Mouse (Mus musculus) forebrain, embryonic 11.5 days (tissue): ENCODE results near the gene Emc7. TPM values are rescaled to one million over a fixed set of nuclear protein-coding genes. Genes with fewer than 3 reads are reported as not detected.

ENCODE experiments used
- ATAC-seq: fragments of 200-750 bp; cut with Nextera tagmentation; replicated peaks from 2 replicates; pipeline ENCODE4 v1.8.0; 2017; ENCODE audit warnings: moderate TSS enrichment; ENCODE audit not compliant: low FRiP score
- DNase-seq: peaks from one replicate; pipeline ENCODE4 v3.0.0-alpha.2; 2017; ENCODE audit warnings: low spot score
- H3K27ac ChIP-seq: fragments of 300-500 bp; sonication (generic); 2 replicates; pipeline ENCODE4 v1.5.1; 2014; ENCODE audit warnings: low read depth, low read length
- H3K27me3 ChIP-seq: fragments of 300-500 bp; sonication (generic); 2 replicates; pipeline ENCODE4 v1.6.1; 2014; ENCODE audit warnings: mild to moderate bottlenecking, low read length, mixed read lengths; ENCODE audit not compliant: control insufficient read depth, insufficient read depth
- H3K36me3 ChIP-seq: fragments of 300-500 bp; sonication (generic); 2 replicates; pipeline ENCODE4 v1.6.1; 2014; ENCODE audit warnings: mild to moderate bottlenecking, low read length, moderate library complexity, mixed read lengths; ENCODE audit not compliant: control insufficient read depth, insufficient read depth
- H3K4me1 ChIP-seq: fragments of 300-500 bp; sonication (generic); replicated peaks from 2 replicates; pipeline ENCODE4 v1.6.1; 2014; ENCODE audit warnings: low read length, mixed read lengths; ENCODE audit not compliant: control insufficient read depth, insufficient read depth
- H3K4me2 ChIP-seq: fragments of 300-500 bp; sonication (generic); 2 replicates; pipeline ENCODE4 v1.6.1; 2014; ENCODE audit warnings: low read depth, mild to moderate bottlenecking, low read length, moderate library complexity, mixed read lengths; ENCODE audit not compliant: severe bottlenecking
- H3K4me3 ChIP-seq: fragments of 300-500 bp; sonication (generic); 2 replicates; pipeline ENCODE4 v1.5.1; 2014; ENCODE audit warnings: low read depth, low read length
- H3K9ac ChIP-seq: fragments of 300-500 bp; sonication (generic); 2 replicates; pipeline ENCODE4 v1.6.1; 2014; ENCODE audit warnings: low read length
- H3K9me3 ChIP-seq: fragments of 300-500 bp; sonication (generic); 2 replicates; pipeline ENCODE4 v1.6.1; 2016; ENCODE audit warnings: low read length, mixed read lengths; ENCODE audit not compliant: control insufficient read depth
- WGBS: fragments of 180-500 bp; shearing (Covaris S2); extraction: QIAGEN DNeasy Blood & Tissue Kit; methylation state at CpG from one replicate; pipeline ENCODE4 v1.1.7; 2014; 5-methylcytosine and 5-hydroxymethylcytosine counted together
- polyA plus RNA-seq: library from polyadenylated mRNA; unstranded; fragments of >200 nt; fragmentation: Nextera tagmentation; extraction: Ambion mirVana; gene quantifications from 2 replicates; pipeline ENCODE4 v1.2.1, GENCODE M21; 2014

Gene Emc7
- polyA plus RNA-seq, 1 experiment from 2014 or later = 11.6 TPM

- no peak overlapping the region for H3K27ac ChIP-seq
- H3K4me1 ChIP-seq = no peaks in the 10 kb centered on the region
- H3K9ac ChIP-seq = no peak overlapping the region
- ATAC-seq = no peak
- H3K36me3 ChIP-seq = no peaks in the 10 kb centered on the region; the same call in 1 of the 2 replicates
- no peaks in the 10 kb centered on the region for H3K9me3 ChIP-seq
- H3K27me3 ChIP-seq = no peaks in the 10 kb centered on the region
- H3K4me3 ChIP-seq = no peak overlapping the region
- DNase-seq = no peak
- WGBS = 95% methylated on average over 3 of the region's 3 CpGs
- H3K4me2 ChIP-seq = no peak overlapping the region
Measured at GRCm38 (mm10) chr2:112460557-112460956, 5.8 kb downstream of the Emc7 start.

- H3K27me3 ChIP-seq = no peaks in the 10 kb centered on the region
- no peak overlapping the region for H3K4me3 ChIP-seq
- ATAC-seq (no peak), DNase-seq (no peak)
- no peak overlapping the region for H3K27ac ChIP-seq
- no peak overlapping the region for H3K9ac ChIP-seq
- H3K9me3 ChIP-seq = no peaks in the 10 kb centered on the region
- no peak overlapping the region for H3K4me2 ChIP-seq
- no peaks in the 10 kb centered on the region for H3K4me1 ChIP-seq
- no peaks in the 10 kb centered on the region; the same call in 1 of the 2 replicates for H3K36me3 ChIP-seq
Measured at GRCm38 (mm10) chr2:112469542-112469941, 14.7 kb downstream of the Emc7 start.

GRCm38 (mm10) chr2:112470961-112471381, 16.2 kb downstream of the Emc7 start:
- Histone ChIP-seq H3K36me3 (no peaks in the 10 kb centered on the region; the same call in 1 of the 2 replicates), H3K4me3 (no peak overlapping the region), H3K9me3 (no peaks in the 10 kb centered on the region), H3K27me3 (no peaks in the 10 kb centered on the region), H3K4me2 (no peak overlapping the region), H3K9ac (no peak overlapping the region), H3K4me1 (no peaks in the 10 kb centered on the region), H3K27ac (no peak overlapping the region)
- DNase-seq (no peak), ATAC-seq (no peak)
- WGBS = 43% methylated on average over 5 of the region's 5 CpGs

- Histone ChIP-seq H3K27me3 (no peaks in the 10 kb centered on the region), H3K27ac (no peak overlapping the region), H3K4me2 (no peak overlapping the region), H3K9ac (no peak overlapping the region), H3K4me3 (no peak overlapping the region), H3K4me1 (no peaks in the 10 kb centered on the region), H3K36me3 (no peaks in the 10 kb centered on the region; the same call in 1 of the 2 replicates), H3K9me3 (no peaks in the 10 kb centered on the region)
- ATAC-seq = no peak
- DNase-seq = no peak
- WGBS = 90% methylated on average over 2 of the region's 2 CpGs
Measured at GRCm38 (mm10) chr2:112472076-112472475, 17.3 kb downstream of the Emc7 start.

- no peak for DNase-seq
- Histone ChIP-seq H3K36me3 (no peaks in the 10 kb centered on the region), H3K9ac (no peak overlapping the region), H3K4me2 (no peak overlapping the region), H3K4me1 (no peaks in the 10 kb centered on the region), H3K4me3 (no peak overlapping the region), H3K27me3 (no peaks in the 10 kb centered on the region), H3K9me3 (no peaks in the 10 kb centered on the region), H3K27ac (no peak overlapping the region)
- ATAC-seq = no peak
- WGBS = 84% methylated on average over 5 of the region's 5 CpGs
Measured at GRCm38 (mm10) chr2:112474997-112475724, 20.4 kb downstream of the Emc7 start.

- no peak overlapping the region for H3K9ac ChIP-seq
- H3K9me3 ChIP-seq = no peaks in the 10 kb centered on the region
- ATAC-seq = no peak
- 76% methylated on average over 6 of the region's 6 CpGs for WGBS
- H3K36me3 ChIP-seq = no peaks in the 10 kb centered on the region
- no peak for DNase-seq
- no peak overlapping the region for H3K27ac ChIP-seq
- no peak overlapping the region for H3K4me2 ChIP-seq
- no peaks in the 10 kb centered on the region for H3K27me3 ChIP-seq
- H3K4me3 ChIP-seq = no peak overlapping the region
- no peaks in the 10 kb centered on the region for H3K4me1 ChIP-seq
Measured at GRCm38 (mm10) chr2:112476554-112476953, 21.8 kb downstream of the Emc7 start.

GRCm38 (mm10) chr2:112480669-112481068, 25.9 kb downstream of the Emc7 start, which contains the start of gene Chrm5:
TSS of gene Chrm5 (minus strand) at chr2:112480769.
- no peak within 1 kb of the TSS for H3K27ac ChIP-seq
- WGBS = 95% methylated on average over 5 of the region's 5 CpGs

GRCm38 (mm10) chr2:112481564-112481963, 26.8 kb downstream of the Emc7 start:
- ATAC-seq (peak; percentile 73), DNase-seq (no peak)
- Histone ChIP-seq H3K36me3 (no peaks in the 10 kb centered on the region), H3K9ac (no peak overlapping the region), H3K27ac (no peak overlapping the region), H3K9me3 (no peaks in the 10 kb centered on the region), H3K4me1 (no peaks in the 10 kb centered on the region), H3K27me3 (no peaks in the 10 kb centered on the region), H3K4me3 (no peak overlapping the region), H3K4me2 (no peak overlapping the region)
- WGBS = 0% methylated on average over 2 of the region's 2 CpGs

More at GRCm38 (mm10) chr2:112480669-112481068, 25.9 kb downstream of the Emc7 start, which contains the start of gene Chrm5:
- Histone ChIP-seq H3K9me3 (no peaks in the 10 kb centered on the region), H3K36me3 (no peaks in the 10 kb centered on the region), H3K4me1 (no peaks in the 10 kb centered on the region), H3K9ac (no peak within 1 kb of the TSS), H3K4me3 (no peak within 1 kb of the TSS), H3K4me2 (no peak within 1 kb of the TSS), H3K27me3 (no peaks in the 10 kb centered on the region)
- DNase-seq (no peak), ATAC-seq (no peak)
